Mouse (Mus musculus) CD4-positive naive resting alpha-beta T cell, adult 57 days (primary cell): ENCODE data around the gene Cep164. TPM values are rescaled to one million over a fixed set of nuclear protein-coding genes. Genes with fewer than 3 reads are reported as not detected.

Experiments used
- total RNA-seq: library from RNA; stranded (reverse); gene quantifications from one replicate; pipeline ENCODE4 v1.2.4, GENCODE M21; 2023

The Cep164 gene
- 40.9 TPM for total RNA-seq

GRCm38 (mm10) chr9:45828291-45828963, at the start of gene Cep164:
Gene Cep164, minus strand, starts transcription at chr9:45828691.

GRCm38 (mm10) chr9:45838434-45839138, 10.1 kb upstream of the Cep164 start, which contains the start of gene Bace1:
Gene Bace1, plus strand, starts transcription at chr9:45838580.

Other genes with a start within 250 kb of the Cep164 start
- 0.44 TPM for gene Bace1, start 9.9 kb upstream of the Cep164 start, total RNA-seq
- gene Pcsk7, start 77.8 kb upstream of the Cep164 start, total RNA-seq: 82.0 TPM
- gene Rnf214, start 78.2 kb upstream of the Cep164 start, total RNA-seq: 27.1 TPM
- gene Tagln, start 107.4 kb upstream of the Cep164 start, total RNA-seq: 4.0 TPM
- 378 TPM for gene Sidt2, start 126.6 kb upstream of the Cep164 start, total RNA-seq
- gene Pafah1b2, start 184.0 kb upstream of the Cep164 start, total RNA-seq: 61.5 TPM
- gene Sik3, start 184.1 kb upstream of the Cep164 start, total RNA-seq: 62.4 TPM